Mouse (Mus musculus): Measurements from ENCODE around the gene Lamc2. TPM values are rescaled to one million over a fixed set of nuclear protein-coding genes. Genes with fewer than 3 reads are reported as not detected.

Lamc2 gene
- total RNA-seq, 4 experiments from 2014 or later = 2.3 to 4.6 (median 2.7) TPM

- DNase-seq (ENCODE audit: low spot score in 2 of 2) = no peak
Observed at GRCm38 (mm10) chr1:153180160-153180559, 6.1 kb downstream of the Lamc2 start.

- no peak for DNase-seq (ENCODE audit: low spot score in 2 of 2)
Observed at GRCm38 (mm10) chr1:153174801-153175200, 11.4 kb downstream of the Lamc2 start.

GRCm38 (mm10) chr1:153173276-153173675 is 13.0 kb downstream of the Lamc2 start:
- DNase-seq (ENCODE audit: low spot score in 2 of 2) = no peak

- no peak for DNase-seq (ENCODE audit: low spot score in 2 of 2)
Observed at GRCm38 (mm10) chr1:153172291-153172731, 13.9 kb downstream of the Lamc2 start.

- DNase-seq (ENCODE audit: low spot score in 2 of 2) = no peak
Observed at GRCm38 (mm10) chr1:153171011-153171410, 15.2 kb downstream of the Lamc2 start.

- DNase-seq (ENCODE audit: low spot score in 2 of 2) = no peak
Observed at GRCm38 (mm10) chr1:153168293-153168692, 18.0 kb downstream of the Lamc2 start.

- DNase-seq (ENCODE audit: low spot score in 2 of 2) = no peak
Observed at GRCm38 (mm10) chr1:153163831-153164230, 22.4 kb downstream of the Lamc2 start.

GRCm38 (mm10) chr1:153159137-153159536 is 27.1 kb downstream of the Lamc2 start:
- DNase-seq (ENCODE audit: low spot score in 2 of 2) = no peak

- DNase-seq (ENCODE audit: low spot score in 2 of 2) = no peak
Observed at GRCm38 (mm10) chr1:153157021-153157623, 29.1 kb downstream of the Lamc2 start.

GRCm38 (mm10) chr1:153155364-153155763 is 30.9 kb downstream of the Lamc2 start:
- DNase-seq (ENCODE audit: low spot score in 2 of 2) = no peak

GRCm38 (mm10) chr1:153153619-153154137 is 32.6 kb downstream of the Lamc2 start:
- DNase-seq (ENCODE audit: low spot score in 2 of 2) = no peak

- no peak for DNase-seq (ENCODE audit: low spot score in 2 of 2)
Observed at GRCm38 (mm10) chr1:153152594-153152993, 33.7 kb downstream of the Lamc2 start.

- no peak for DNase-seq (ENCODE audit: low spot score in 2 of 2)
Observed at GRCm38 (mm10) chr1:153145791-153146190, 40.5 kb downstream of the Lamc2 start.

- no peak for DNase-seq (ENCODE audit: low spot score in 2 of 2)
Observed at GRCm38 (mm10) chr1:153144021-153144420, 42.2 kb downstream of the Lamc2 start.

- no peak for DNase-seq (ENCODE audit: low spot score in 2 of 2)
Observed at GRCm38 (mm10) chr1:153140747-153141228, 45.5 kb downstream of the Lamc2 start.

GRCm38 (mm10) chr1:153140265-153140664 is 46.0 kb downstream of the Lamc2 start:
- no peak for DNase-seq (ENCODE audit: low spot score in 2 of 2)

GRCm38 (mm10) chr1:153139635-153140034 is 46.6 kb downstream of the Lamc2 start:
- no peak for DNase-seq (ENCODE audit: low spot score in 2 of 2)

GRCm38 (mm10) chr1:153138486-153138885 is 47.8 kb downstream of the Lamc2 start:
- DNase-seq (ENCODE audit: low spot score in 2 of 2) = peak; percentile 29 to 43

GRCm38 (mm10) chr1:153136647-153137046 is 49.6 kb downstream of the Lamc2 start:
- no peak for DNase-seq (ENCODE audit: low spot score in 2 of 2)

- no peak for DNase-seq (ENCODE audit: low spot score in 2 of 2)
Observed at GRCm38 (mm10) chr1:153133865-153134781, 52.1 kb downstream of the Lamc2 start.

- DNase-seq (ENCODE audit: low spot score in 2 of 2) = no peak
Observed at GRCm38 (mm10) chr1:153129992-153130713, 56.1 kb downstream of the Lamc2 start.

Data from layer of hippocampus, adult 8-10 months (tissue).